Mouse (Mus musculus) skeletal muscle tissue, adult 2 months (tissue): ENCODE data around the gene Gm17402.

ENCODE experiments used
- DNase-seq: peaks from one replicate; pipeline ENCODE4 v3.0.0-alpha.2; 2012; ENCODE audit warnings: low read depth, low spot score

Gm17402 gene

DNA sequence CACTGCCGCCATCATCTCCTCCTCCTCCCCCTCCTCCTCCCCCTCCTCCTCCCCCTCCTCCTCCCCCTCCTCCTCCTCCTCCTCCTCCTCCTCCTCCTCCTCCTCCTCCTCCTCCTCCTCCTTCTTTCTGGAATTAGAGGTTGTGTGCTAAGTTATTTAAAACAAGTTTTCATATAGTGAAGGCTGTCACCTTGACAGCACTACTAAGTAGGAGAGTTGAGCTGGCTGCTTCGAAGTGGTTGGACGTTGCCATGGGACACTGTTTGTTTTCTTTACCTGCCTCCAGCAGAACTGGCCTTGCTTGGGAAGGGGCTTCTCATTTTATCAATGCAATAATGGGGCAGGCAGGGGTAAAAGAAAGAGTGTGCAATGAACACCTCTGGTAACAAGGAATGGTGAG is at the start of gene Gm17402:
TSS of gene Gm17402 (minus strand) at position 101 of the 400 bp plus-strand sequence.
- DNase-seq = no peak

DNA sequence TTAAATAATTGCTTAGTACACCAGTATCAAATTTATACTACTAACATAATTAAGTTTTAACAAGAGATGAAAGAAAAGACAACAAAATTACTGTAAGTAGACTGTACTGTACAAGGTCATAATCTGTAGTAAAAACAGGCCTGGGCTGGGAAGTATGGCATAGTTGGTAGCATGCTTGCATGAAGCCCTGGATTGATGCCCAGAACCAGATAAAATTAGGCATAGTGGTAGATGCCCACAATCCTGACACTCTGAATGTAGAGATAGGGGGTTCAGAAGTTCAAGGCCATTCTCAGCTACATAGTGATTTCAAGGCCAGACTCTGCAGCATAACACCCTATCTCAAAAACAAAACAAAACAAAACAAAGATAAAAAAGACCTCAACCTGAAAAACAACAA is 3.3 kb upstream of the Gm17402 start:
- DNase-seq = peak; percentile 58

DNA sequence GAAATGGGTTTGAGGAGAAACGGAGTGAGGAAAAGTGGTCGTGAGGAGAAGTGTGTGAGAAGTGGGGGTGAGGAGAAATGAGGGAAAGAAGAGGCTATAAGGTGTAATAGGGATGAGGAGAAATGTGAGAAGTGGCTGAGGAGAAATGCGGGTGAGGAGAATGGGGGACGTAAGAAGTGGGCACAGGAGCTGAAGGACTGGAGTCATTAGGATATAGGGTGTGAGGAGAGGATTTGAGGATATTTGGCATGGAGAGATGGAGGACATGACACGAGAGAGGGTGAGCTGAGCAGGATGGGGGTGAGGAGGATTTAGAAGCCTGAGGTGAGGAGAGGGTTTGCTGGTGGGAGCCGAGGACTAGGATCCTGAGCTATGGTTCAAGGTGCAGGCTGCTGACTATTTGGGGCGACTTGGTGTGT is 594 bp downstream of the Gm17402 start:
- no peak for DNase-seq

DNA sequence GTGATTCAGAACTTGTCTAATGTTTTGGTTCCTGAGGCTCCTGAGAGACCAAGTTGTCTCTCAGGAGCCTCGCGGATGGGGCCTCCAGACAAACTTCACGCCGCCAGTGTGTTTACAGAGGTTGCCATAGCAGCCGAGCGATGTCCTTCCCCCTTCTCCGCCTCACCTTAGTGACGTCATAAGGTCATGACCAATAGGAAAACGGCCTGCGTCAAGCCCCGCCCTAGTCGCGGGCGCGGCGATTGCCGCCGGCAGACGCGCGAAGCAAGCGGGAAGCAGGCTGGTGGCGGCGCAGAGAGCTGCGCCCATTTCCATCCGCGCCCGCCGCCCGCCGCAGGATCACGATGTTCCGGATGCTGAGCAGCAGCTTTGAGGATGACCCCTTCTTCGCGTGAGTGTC is 1.1 kb downstream of the Gm17402 start, which contains the start of gene Mlf1:
TSS of gene Mlf1 (plus strand) at position 226 of the 400 bp plus-strand sequence.
- DNase-seq = peak; percentile 94

DNA sequence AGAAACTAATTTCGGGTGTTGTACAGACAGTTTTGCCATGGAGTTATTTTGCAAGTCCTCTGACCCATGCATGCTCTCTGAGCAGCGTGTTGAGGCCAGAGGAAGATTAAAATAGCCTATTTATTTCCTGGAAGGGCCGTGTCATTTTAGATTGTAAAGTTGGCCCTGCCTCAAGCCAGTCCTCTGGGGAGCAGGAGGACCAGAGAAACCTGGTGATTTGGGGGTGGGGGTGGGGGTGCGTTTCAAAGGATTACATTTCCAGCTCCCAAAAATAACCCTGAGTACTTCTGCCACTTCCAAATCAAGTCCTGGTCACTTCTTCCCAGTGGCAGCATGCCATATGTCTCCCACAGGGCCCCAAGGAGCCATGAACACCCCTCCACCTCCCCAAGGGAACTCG is 2.2 kb downstream of the Gm17402 start:
- DNase-seq = peak; percentile 90

DNA sequence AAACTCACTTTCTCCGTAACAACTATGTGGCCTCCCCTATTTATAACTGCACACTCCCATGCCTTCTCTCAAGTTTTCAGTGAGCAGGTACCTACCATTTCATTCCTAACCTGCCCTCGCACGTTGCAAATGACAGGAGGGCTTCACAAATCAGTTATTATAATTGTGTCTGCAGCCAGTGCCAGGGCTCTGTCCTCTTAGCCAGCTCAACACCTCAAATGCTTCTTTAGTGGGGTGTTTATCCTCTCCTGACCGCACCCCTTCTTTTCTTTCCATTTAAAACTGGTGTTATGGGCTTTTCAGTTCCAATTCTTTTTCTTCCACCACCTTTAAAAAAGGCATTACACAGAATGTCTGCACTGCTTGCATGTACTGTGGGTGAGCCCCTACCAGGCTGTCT is 2.8 kb downstream of the Gm17402 start:
- DNase-seq = no peak

DNA sequence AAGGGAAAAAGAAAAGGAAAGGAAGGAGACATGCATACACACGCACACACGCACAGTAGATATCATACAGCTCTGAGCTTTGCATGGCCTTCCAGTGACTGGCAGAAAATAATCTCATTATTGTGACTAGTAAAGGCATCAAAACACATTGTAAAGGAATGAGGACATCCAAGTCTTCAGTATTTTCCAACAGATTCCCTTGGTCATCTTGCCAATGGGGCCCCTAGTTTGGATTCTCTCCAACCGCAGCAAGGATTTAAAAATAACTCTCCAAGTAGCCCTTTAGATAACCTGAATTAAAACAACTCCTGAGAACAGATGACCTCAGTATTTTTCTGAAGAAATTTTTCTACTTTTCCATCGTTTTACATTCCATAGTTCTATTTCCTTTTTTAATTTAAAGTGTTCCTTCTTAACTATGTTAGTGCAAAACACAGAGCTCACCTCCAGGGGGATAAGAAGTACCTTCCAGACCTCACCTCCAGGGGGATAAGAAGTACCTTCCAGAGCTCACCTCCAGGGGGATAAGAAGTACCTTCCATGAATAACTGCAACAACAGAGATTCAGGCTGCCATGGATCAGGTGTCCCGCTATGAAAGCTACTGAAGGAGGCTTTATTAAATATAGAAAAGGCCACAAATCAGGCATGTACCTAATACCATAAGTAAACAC is 5.4 kb downstream of the Gm17402 start:
- DNase-seq = no peak

DNA sequence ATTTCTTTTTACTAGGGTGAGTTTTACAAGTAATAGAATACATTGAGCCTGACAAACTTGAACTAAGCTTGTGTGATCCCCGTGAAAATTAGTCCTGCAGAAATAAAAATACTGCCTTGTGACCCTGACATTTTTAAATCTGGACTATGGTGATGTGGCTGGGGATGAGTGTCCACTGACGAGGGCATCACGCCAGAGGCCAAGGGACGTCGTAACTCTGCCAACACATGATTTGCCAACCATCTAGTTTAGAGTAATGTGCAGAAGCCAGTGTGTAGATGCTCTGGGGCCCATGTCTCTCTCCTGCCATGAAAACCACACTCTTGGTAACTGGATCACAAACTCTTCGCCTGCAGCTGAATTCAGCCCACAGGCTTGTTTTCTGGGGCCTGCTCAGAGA is 7.5 kb downstream of the Gm17402 start:
- peak; percentile 83 for DNase-seq

DNA sequence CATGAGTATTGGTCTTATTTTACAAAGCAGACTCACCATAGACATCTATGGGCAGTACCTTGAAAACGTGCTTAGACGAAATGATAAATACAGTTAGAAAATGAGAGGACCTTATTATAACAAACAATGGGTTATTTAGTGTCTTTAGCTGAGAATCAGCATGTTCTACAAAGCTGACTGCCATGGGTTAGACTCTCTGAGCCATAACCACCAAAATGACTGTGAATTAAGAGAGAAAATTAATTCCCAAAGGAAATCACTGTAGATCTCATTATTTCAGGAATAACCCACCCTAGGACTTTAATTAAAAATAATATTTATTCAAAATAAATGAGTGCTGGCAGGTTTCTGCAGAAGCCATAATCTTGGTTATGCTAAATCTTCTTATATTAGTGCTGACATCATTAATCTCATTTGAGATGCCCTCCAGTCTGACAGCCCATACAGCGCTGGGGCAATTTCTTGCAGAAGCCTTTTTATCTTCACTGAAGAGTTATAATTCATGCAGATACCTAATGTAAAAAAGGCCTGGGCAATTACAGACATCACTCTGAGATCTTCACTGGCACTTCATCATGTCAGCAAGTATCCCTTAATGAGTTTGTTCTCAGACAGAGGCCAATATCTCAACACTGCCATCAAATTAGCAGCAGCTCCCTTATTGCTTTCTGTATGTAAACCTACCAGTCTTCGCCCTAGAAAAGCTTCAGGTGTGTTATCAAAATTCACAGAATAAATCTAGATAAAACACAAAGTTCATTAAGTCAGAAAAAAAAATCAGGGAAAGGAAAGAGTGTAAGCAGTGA is 8.7 kb downstream of the Gm17402 start:
- no peak for DNase-seq

DNA sequence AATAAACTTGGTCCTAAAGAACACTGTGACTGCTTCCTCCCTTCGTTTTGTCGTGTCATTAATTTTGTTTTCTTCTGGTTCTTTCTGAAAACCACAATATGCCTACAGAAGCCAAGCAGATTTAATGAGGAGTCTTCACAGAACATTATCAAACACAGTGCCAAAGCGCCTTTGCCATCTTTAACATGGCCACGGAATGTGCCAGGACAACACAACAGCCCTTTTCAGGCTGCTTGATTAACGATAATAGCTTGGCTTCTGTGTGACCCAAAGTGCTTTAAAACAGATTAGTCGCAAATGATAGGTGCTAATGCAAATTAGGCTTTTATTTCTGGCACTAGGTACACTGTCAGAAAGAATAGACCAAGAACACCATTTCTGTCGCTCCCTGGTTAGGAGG is 16.6 kb downstream of the Gm17402 start:
- no peak for DNase-seq

DNA sequence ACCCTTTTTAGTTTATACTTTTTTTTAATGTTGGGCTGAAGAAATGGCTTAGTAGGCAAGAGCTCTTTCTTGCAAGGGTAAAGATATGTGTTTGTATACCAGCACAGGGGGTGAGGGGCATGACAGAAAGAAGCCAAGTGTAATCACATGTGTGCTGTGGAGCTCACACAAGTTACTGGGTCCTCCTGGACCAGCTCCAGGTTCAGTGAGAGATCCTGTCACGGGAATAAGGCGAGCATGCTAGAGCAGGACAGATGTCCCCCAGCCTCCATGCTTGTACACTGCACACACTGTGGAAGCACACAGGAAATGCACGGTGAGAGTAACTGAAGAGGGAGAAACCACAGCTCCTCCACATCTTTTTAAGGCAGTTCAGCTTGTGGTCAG is 22.2 kb downstream of the Gm17402 start:
- no peak for DNase-seq

DNA sequence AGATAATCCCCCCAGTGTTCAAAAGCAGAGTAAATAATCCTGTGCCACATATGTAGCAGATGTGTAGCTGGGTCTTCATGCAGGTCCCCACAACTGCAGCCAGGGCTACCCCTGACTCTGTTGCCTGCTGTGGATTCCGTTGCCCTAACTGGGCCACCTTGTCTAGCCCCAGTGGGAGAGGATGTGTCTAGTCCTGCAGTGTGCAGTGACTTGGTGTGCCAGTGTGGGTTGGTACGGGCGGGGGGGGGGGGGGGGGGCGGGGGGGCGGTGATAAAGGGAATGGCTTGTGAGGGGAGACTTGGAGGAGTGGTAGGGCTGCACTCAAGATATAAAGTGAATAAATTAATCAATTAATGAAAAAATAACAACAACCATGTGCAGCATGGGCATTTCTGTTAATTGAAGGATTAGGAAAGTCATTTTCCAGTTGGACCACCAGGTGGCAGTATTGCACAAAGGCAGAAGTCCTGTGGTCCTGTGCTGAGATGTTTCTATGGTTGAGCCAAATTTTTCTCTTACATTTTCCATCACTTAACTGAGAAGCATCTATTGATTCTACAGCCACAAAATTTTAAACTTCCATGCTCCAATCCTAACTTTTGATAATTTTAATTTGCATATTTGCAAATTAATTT is 22.7 kb downstream of the Gm17402 start:
- DNase-seq = peak; percentile 50

DNA sequence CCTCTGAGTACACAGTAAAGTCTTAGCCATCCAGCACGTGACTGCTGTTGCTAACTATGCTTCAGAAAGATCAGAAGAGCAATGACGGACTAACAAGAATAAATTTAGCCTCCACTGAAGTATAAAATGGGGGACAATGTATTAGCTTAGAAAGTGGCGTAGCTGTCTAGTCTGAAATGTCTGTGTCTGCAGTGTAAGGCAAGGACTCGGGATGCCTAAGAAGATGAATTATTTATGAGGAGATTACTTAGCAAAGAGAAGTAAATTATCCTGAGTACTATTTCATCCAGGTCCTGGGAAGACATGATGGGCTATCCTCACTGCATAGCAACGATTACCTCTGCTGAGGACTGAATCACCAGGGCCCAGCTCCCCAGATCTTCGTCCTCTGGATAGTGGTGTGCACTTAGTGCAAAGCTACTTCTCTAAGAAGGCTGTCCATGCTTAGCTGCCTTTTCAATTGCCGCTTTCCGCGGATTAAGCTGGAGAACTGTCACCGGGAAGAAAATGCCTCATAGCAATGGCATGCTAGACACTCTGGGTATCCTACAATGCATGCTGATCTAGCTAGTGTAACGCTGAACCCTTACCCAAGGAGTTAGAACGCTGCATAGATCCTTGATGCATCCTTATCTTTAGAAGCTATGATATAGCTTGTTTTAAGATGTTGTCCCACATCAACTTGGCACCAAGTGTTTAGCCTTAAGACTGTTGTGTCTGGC is 23.4 kb downstream of the Gm17402 start:
- no peak for DNase-seq

DNA sequence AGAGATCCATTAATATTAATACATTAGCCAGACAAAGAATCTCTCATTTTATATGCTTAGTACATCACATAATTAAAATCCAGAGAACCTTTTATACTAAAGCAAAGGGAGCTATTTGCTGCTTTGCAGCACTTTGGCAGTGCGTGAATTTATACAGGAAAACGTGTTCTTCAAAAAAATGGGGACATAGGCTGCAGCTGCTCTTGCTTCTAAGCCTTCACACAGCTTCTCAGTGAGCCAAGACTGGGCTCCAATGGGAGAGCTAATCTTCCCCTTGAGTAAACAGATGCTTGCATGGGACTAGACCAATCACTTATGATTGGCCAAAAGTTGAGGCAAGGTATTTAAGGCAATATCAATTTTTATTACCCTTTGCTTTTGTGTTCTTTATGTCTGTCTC is 28.3 kb downstream of the Gm17402 start:
- DNase-seq = no peak

DNA sequence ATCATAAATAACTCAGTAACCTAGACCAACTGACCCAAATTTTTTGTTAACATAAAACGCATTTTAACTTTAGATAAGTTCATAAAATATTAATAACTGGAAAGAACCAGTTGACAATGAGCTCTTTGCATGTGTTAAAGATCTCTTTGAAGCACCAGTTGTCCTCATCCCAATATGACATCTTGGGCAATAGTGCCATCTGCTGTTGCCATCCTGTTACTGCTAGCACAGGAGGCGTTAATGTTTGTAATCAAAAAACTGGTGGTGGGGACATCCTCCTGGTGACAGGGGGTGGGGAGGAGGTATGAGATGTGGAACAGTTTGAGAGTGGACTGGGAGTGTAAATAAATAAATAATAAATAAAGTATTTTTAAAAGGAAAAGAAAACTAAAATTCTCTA is 30.4 kb downstream of the Gm17402 start:
- DNase-seq = no peak

DNA sequence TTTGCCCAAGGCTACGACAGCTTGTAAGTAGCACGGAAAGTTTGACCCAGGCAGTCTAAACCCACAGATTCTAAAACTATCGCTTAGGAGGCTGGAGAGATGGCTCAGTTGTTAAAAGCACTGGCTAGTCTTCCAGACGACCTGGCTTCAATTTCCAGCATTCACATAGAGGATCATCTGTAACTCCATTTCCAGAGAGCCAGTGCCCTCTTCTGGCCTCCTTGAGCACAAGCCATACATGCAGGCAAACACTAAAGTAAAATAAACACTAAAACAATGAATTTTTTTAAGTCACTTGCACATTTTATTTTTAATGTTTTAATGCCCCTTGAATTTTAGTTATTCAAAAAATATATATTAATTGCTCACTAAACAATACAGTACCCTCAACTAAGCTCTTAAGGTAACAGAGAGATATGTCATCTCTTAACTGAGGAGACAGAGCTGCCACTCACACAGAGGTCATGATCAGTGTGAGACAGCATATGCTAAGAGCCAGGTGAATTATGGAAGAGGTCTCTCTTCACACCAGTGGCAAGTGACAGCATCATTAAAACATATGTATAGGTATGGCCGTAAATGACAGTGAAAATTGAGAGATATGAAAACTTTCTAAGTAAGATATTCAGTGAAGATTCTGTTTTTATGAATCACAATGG is 31.8 kb downstream of the Gm17402 start:
- no peak for DNase-seq

DNA sequence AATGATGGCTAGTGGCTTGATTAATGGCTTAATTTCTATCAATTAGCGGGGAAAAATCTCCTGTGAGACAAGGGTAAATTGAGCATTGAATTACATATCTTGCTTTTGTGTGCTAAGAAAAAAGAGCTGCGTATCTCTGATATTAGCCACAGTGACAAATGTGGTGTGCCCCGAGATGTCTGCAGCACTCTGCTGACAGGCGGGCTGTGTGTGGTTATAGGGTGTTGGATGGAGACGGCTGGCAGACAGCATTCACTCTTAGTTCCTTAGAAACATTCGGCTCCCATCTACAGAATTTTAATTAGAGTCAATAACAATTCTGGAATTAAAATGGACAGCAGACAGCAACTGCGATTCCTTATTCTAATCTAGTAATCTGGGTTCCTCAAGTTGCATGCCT is 34.0 kb downstream of the Gm17402 start:
- no peak for DNase-seq

DNA sequence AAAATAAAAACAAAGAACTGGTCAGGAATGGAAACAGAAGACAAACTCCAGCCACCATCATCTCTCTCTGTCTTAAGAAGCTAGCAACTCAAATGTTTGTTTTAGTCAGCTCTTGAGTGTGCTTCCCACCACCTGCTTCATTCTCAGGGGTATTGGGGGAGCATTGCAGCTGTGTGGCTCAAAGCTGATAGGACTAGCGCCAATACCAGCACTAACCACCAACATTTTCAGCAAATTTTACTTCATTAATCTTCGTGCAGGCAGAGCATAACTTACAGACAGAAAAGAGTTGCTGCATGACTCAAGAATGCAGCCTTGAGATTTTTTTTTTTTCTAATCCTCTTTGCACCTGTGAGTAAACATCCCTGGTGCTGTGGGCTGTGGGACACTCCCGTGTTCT is 35.4 kb downstream of the Gm17402 start:
- no peak for DNase-seq

DNA sequence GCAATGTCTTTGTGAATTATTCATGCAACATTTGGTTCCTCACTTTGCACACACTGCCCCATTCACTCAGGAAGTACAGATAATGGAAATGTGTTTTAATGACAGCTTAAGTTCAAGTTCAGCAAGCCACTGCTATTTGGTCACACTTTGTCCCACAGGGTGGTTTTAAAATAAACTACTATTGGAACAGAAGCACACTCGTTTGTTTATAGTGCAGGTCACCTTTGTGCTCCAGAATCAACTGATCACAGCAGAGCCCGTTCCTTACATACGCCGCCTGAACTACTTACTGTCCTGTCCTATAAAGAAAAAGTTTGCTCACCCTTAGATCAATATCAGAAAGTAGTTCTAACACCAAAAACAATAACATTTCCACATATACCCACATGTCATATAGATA is 52.5 kb downstream of the Gm17402 start:
- DNase-seq = no peak
